In the genomic region with DNA sequence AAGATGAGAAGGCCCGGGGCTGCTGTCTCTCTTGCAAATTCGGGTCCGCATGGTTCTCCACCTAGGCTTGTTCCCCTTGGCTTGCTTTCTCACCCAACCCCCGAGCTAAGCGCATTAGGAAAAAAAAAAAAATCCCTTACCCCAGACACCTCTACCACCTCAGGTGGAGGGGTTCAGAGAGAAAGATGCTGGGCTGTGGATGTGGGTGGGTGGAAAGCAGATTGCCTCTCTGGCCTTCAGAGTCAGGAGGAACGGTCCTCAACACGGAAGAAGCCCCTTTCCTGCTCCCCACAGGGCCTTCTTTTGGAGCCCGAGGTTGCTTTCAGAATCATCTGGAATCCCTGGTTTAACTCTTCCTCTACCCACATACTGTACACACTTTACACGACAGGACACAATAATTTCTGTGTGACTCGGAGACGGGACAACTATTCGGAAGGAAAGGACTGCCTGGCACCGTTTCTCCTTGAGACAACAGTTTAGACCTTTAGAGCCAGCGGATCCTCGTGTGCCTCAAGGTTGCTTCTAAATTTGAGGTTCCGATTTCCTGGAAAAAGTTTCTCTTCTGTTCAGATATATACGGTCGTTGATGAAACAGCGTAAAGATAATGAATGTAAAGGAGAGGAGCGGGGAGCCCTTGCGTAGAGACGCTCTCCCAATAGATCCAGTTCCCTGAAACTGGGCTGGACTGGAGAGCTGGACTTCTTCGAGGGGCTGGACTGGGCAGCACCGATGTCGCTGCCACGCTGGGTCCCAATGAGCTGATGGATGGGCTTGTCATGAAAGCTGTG, we compare ENCODE assay signal across 10 mouse cellular contexts. TPM values are rescaled to one million over a fixed set of nuclear protein-coding genes. Genes with fewer than 3 reads are reported as not detected.
DNase-seq lines count a peak whose midpoint lies in the region; ATAC-seq and TF ChIP-seq lines count a peak whose summit lies in the region.
"Had no signal": no experiment of that assay in that cellular context is flagged by ENCODE, and none has a peak within 500 bp of the region (broad histone marks: within the 10 kb centered on the region; RNA-seq: fewer than 3 reads in every experiment).

No protein-coding gene starts in this region.

- peaks cover 49% of the 10 kb centered on the region for H3K4me1 ChIP-seq in heart, embryonic 10.5 days
- H3K4me1 ChIP-seq in E14TG2a.4 (replicated peaks; ENCODE audit: low read depth, low read length): peaks cover 53% of the 10 kb centered on the region
- peaks cover 2% of the 10 kb centered on the region for H3K4me1 ChIP-seq in forebrain, embryonic 14.5 days (ENCODE audit: control insufficient read depth, insufficient read depth, low read length)
- H3K4me1 ChIP-seq in midbrain, embryonic 11.5 days (ENCODE audit: control insufficient read depth, insufficient read depth, low read length): peaks cover 40% of the 10 kb centered on the region

- peak overlapping the region; percentile 36 for H3K4me3 ChIP-seq in heart, embryonic 10.5 days
- peak overlapping the region; percentile 43 for H3K4me3 ChIP-seq in E14TG2a.4 (replicated peaks; ENCODE audit: low read length)
- no peak overlapping the region for H3K4me3 ChIP-seq in forebrain, embryonic 14.5 days (ENCODE audit: low read depth, low read length)
- H3K4me3 ChIP-seq in midbrain, embryonic 11.5 days (ENCODE audit: low read depth, low read length): peak overlapping the region; percentile 56

- H3K9ac ChIP-seq in forebrain, embryonic 14.5 days (ENCODE audit: low read length): no peak overlapping the region
- H3K9ac ChIP-seq in midbrain, embryonic 11.5 days (ENCODE audit: low read length): peak overlapping the region; percentile 74

- peaks cover 84% of the 10 kb centered on the region for H3K27me3 ChIP-seq in heart, embryonic 10.5 days (ENCODE audit: insufficient read depth, poor library complexity, severe bottlenecking)
- peaks cover 89% of the 10 kb centered on the region for H3K27me3 ChIP-seq in E14TG2a.4 (ENCODE audit: insufficient read depth, low read length)
- H3K27me3 ChIP-seq in forebrain, embryonic 14.5 days (replicated peaks; ENCODE audit: control insufficient read depth, insufficient read depth, low read length): peaks cover 80% of the 10 kb centered on the region
- H3K27me3 ChIP-seq in midbrain, embryonic 11.5 days (ENCODE audit: control insufficient read depth, insufficient read depth, low read length): peaks cover 14% of the 10 kb centered on the region

- 0 out of 2 replicates have a peak, but pooled peaks cover 6% of the 10 kb centered on the region for H3K36me3 ChIP-seq in heart, embryonic 10.5 days
- no peaks in the 10 kb centered on the region for H3K36me3 ChIP-seq in E14TG2a.4 (ENCODE audit: insufficient read depth, low read length)
- H3K36me3 ChIP-seq in forebrain, embryonic 14.5 days (ENCODE audit: control insufficient read depth, insufficient read depth, low read length): no peaks in the 10 kb centered on the region
- H3K36me3 ChIP-seq in midbrain, embryonic 11.5 days (ENCODE audit: control insufficient read depth, insufficient read depth, low read length): no peaks in the 10 kb centered on the region

- 0 out of 2 replicates have a peak overlapping the region, but pooled peaks have one; percentile 32 for H3K27ac ChIP-seq in heart, embryonic 10.5 days
- H3K27ac ChIP-seq in forebrain, embryonic 14.5 days (ENCODE audit: low read depth, low read length): no peak overlapping the region
- no peak overlapping the region for H3K27ac ChIP-seq in midbrain, embryonic 11.5 days (ENCODE audit: low read depth, low read length)

- H3K4me2 ChIP-seq in forebrain, embryonic 14.5 days (ENCODE audit: low read length): peak overlapping the region; percentile 12; the same call in 1 of the 2 replicates
- peak overlapping the region; percentile 81 for H3K4me2 ChIP-seq in midbrain, embryonic 11.5 days

- TF ChIP-seq CTCF in E14TG2a.4 (conservative IDR thresholded peaks at IDR 0.05; ENCODE audit: low read length): no peak

- H3K9me3 ChIP-seq in heart, embryonic 10.5 days: no peaks in the 10 kb centered on the region
- no peaks in the 10 kb centered on the region for H3K9me3 ChIP-seq in E14TG2a.4 (ENCODE audit: low read length)
- no peaks in the 10 kb centered on the region for H3K9me3 ChIP-seq in forebrain, embryonic 14.5 days (replicated peaks; ENCODE audit: control insufficient read depth, low read length)
- H3K9me3 ChIP-seq in midbrain, embryonic 11.5 days (ENCODE audit: control insufficient read depth, low read length): no peaks in the 10 kb centered on the region

- 13% methylated on average over 26 of the region's 26 CpGs for WGBS in heart, embryonic 10.5 days
- 5% methylated on average over 26 of the region's 26 CpGs for whole genome bisulfite sequencing in forebrain, embryonic 14.5 days
- WGBS in midbrain, embryonic 11.5 days: 14% methylated on average over 26 of the region's 26 CpGs

- no peak for ATAC-seq in forebrain, embryonic 14.5 days
- ATAC-seq in midbrain, embryonic 11.5 days (ENCODE audit: low FRiP score): no peak
- no peak for ATAC-seq in cerebellum, adult (ENCODE audit: insufficient number of reproducible peaks, low FRiP score, low TSS enrichment)

- DNase-seq in heart, embryonic 10.5 days (ENCODE audit: low spot score): no peak
- DNase-seq in heart, adult 18-20 months: no peak
- no peak for DNase-seq in forebrain, embryonic 14.5 days (ENCODE audit: low spot score)
- peak; percentile 97 for DNase-seq in midbrain, embryonic 11.5 days (ENCODE audit: low spot score, missing footprints)
- DNase-seq in frontal cortex, postnatal 10 days (ENCODE audit: low spot score in 2 of 2): no peak
- DNase-seq in adrenal gland, adult 8-10 months: no peak
- DNase-seq: cerebellum, adult 11-12 months had no signal

RNA-seq across cellular contexts. Expression of a gene that starts 8.7 kb away (rescaled TPM):
- 13.2 and 13.7 TPM in 2 replicates for polyA plus RNA-seq in heart, embryonic 10.5 days (2016; fragmentation: Nextera tagmentation; extraction: Ambion mirVana)
- 1 to 10 TPM; 6.0 to 6.5 TPM for total RNA-seq in heart, adult 18-20 months (2021)
- 1.3 and 2.0 TPM in 2 replicates for polyA plus RNA-seq in forebrain, embryonic 14.5 days (2014; fragmentation: Nextera tagmentation; extraction: Ambion mirVana)
- 40.5 and 43.2 TPM in 2 replicates for polyA plus RNA-seq in midbrain, embryonic 11.5 days (2014; fragmentation: Nextera tagmentation; extraction: Ambion mirVana)
- total RNA-seq in adrenal gland, adult 8-10 months (2022): 1 to 10 TPM; 2.0 to 2.4 (median 2.3) TPM
- polyA plus RNA-seq: liver, embryonic 16.5 days had no signal
